Mouse (Mus musculus) hindbrain, embryonic 14.5 days (tissue): ENCODE results near the gene Mcts2. TPM values are rescaled to one million over a fixed set of nuclear protein-coding genes. Genes with fewer than 3 reads are reported as not detected.
"Not testable (repeated sequence)": the region's sequence is repeated elsewhere in the genome, so short reads cannot be mapped to it uniquely, and the experiment has no call there.

Source experiments
- ATAC-seq: fragments of 200-750 bp; cut with Nextera tagmentation; 2 replicates; pipeline ENCODE4 v1.8.0; 2017; ENCODE audit warnings: moderate number of reproducible peaks, mild to moderate bottlenecking, moderate TSS enrichment, moderate library complexity; ENCODE audit not compliant: low FRiP score
- DNase-seq: peaks from one replicate; pipeline ENCODE4 v3.0.0-alpha.2; 2015; ENCODE audit warnings: low spot score
- H3K27ac ChIP-seq: fragments of 300-500 bp; sonication (generic); 2 replicates; pipeline ENCODE4 v1.5.1; 2014; ENCODE audit warnings: mild to moderate bottlenecking, moderate library complexity
- H3K27me3 ChIP-seq: fragments of 300-500 bp; sonication (generic); 2 replicates; pipeline ENCODE4 v1.6.1; 2014; ENCODE audit warnings: mild to moderate bottlenecking, low read length, mixed read lengths; ENCODE audit not compliant: control insufficient read depth, insufficient read depth
- H3K36me3 ChIP-seq: fragments of 300-500 bp; sonication (generic); replicated peaks from 2 replicates; pipeline ENCODE4 v1.6.1; 2014; ENCODE audit not compliant: control insufficient read depth, insufficient read depth
- H3K4me1 ChIP-seq: fragments of 300-500 bp; sonication (generic); replicated peaks from 2 replicates; pipeline ENCODE4 v1.6.1; 2014; ENCODE audit warnings: antibody characterized with exemption, low read length, mixed read lengths; ENCODE audit not compliant: control insufficient read depth, insufficient read depth
- H3K4me2 ChIP-seq: fragments of 300-500 bp; sonication (generic); replicated peaks from 2 replicates; pipeline ENCODE4 v1.6.1; 2014; ENCODE audit warnings: mild to moderate bottlenecking, moderate library complexity
- H3K4me3 ChIP-seq: fragments of 300-500 bp; sonication (generic); replicated peaks from 2 replicates; pipeline ENCODE4 v1.5.1; 2014; ENCODE audit warnings: mild to moderate bottlenecking, low read length
- H3K9ac ChIP-seq: fragments of 300-500 bp; sonication (generic); 2 replicates; pipeline ENCODE4 v1.6.1; 2014
- H3K9me3 ChIP-seq: fragments of 300-500 bp; sonication (generic); 2 replicates; pipeline ENCODE4 v1.6.1; 2016; ENCODE audit warnings: low read length; ENCODE audit not compliant: control insufficient read depth
- WGBS: fragments of 180-500 bp; shearing (Covaris S2); extraction: QIAGEN DNeasy Blood & Tissue Kit; methylation state at CpG from one replicate; pipeline ENCODE4 v1.1.7; 2014; 5-methylcytosine and 5-hydroxymethylcytosine counted together
- polyA plus RNA-seq: library from polyadenylated mRNA; unstranded; fragments of >200 nt; fragmentation: Nextera tagmentation; extraction: Ambion mirVana; gene quantifications from 2 replicates; pipeline ENCODE4 v1.2.1, GENCODE M21; 2014

Mcts2 gene
- polyA plus RNA-seq, 1 experiment from 2014 or later = 41.9 TPM

DNA sequence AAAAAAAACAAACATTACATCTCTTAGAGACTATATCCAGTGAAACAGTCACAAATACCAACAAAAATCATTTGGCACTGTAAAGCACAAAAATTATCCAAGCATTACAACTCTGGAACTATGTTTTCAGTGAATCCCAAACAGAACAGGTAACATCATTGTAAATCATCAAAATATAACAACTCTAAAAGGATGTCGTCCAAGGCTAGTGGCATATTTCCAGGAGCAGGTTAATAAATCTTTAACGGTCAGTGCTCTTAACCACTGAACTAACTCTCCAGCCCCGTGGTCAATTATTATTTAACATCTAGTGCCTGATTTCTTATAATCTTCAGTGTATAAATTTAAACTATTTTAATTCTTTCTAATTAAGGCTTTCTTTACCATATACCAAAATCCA is 20.6 kb upstream of the Mcts2 start:
- H3K4me3 ChIP-seq, H3K27me3 ChIP-seq, DNase-seq, H3K36me3 ChIP-seq, H3K9me3 ChIP-seq, ATAC-seq, H3K4me1 ChIP-seq, H3K4me2 ChIP-seq, H3K27ac ChIP-seq, H3K9ac ChIP-seq: not testable (repeated sequence)
- 79% methylated on average over 3 of the region's 3 CpGs for WGBS

DNA sequence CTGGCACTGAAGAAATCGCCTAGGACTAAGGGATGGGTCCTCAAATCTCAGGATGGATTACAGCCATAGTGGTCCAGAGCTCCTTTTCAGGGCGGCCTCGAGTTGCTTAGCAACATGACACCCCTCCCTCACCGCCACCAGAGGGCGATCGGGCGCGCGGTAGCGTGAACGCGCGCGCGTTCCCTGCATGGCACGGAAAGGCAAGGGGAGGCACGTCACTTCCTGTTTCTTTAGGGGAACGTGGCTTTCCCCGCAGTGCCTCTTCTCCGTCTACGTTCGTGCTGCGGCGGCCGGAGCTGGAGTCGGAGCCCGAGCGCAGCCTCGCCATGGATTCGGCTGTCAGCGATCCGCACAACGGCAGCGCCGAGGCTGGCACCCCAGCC is 17.6 kb upstream of the Mcts2 start, which contains the start of gene H13:
Gene H13, plus strand, starts transcription at position 206 of the 383 bp plus-strand sequence.
- Histone ChIP-seq H3K27me3 (no peaks in the 10 kb centered on the region), H3K4me2 (peak within 1 kb of the TSS; percentile 78), H3K27ac (peak within 1 kb of the TSS; percentile 97), H3K4me1 (peaks cover 31% of the 10 kb centered on the region), H3K36me3 (peaks cover 21% of the 10 kb centered on the region), H3K4me3 (peak within 1 kb of the TSS; percentile 95), H3K9me3 (no peaks in the 10 kb centered on the region), H3K9ac (peak within 1 kb of the TSS; percentile 98)
- peak; percentile 82 for ATAC-seq
- DNase-seq = peak; percentile 98
- under 1% methylated on average over 35 of the region's 35 CpGs for WGBS

GRCm38 (mm10) chr2:152669639-152670484 is 17.0 kb upstream of the Mcts2 start:
- DNase-seq = peak; percentile 54
- Histone ChIP-seq H3K4me1 (peaks cover 31% of the 10 kb centered on the region), H3K9ac (peak overlapping the region; percentile 98), H3K4me3 (peak overlapping the region; percentile 95), H3K4me2 (peak overlapping the region; percentile 78), H3K27ac (peak overlapping the region; percentile 97), H3K36me3 (peaks cover 28% of the 10 kb centered on the region), H3K27me3 (no peaks in the 10 kb centered on the region), H3K9me3 (no peaks in the 10 kb centered on the region)
- ATAC-seq = peak; percentile 80
- WGBS = under 1% methylated on average over 45 of the region's 46 CpGs

DNA sequence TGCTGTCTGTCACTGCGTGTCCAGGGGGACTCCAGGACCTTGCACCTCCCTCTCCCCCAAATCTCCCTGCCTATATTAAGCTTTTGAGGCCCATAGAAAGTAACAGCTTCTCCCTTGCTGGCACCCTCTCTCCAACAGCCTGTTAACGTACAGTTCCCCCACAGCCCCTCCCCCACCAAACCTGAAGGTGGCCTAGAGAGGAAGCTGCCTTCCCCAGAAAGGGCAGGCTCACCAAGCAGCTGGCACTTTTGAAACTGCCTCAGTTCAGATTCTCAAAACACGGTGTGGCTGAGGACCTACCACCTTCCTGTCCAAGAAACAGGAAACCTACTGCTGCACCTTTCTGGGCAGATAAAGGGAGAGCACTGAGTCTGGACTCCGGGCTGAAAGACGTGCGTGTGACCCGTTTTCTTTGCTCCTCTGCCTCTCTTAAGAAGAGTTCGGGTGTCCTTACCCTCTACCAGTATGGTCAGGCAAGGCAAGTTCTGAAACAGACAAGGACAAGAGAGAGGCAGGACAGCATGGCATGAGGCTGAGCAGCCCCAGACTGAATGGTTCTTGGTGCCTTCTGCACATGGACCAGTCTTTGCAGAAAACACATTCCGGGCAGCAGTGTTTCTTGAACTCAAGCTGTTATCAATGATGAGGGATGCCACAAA is 15.7 kb upstream of the Mcts2 start:
- Histone ChIP-seq H3K27me3 (no peaks in the 10 kb centered on the region), H3K9me3 (no peaks in the 10 kb centered on the region), H3K4me3 (peak overlapping the region; percentile 95), H3K4me2 (peak overlapping the region; percentile 78), H3K4me1 (peaks cover 31% of the 10 kb centered on the region), H3K27ac (peak overlapping the region; percentile 97), H3K9ac (peak overlapping the region; percentile 98), H3K36me3 (peaks cover 40% of the 10 kb centered on the region)
- WGBS = 56% methylated on average over 9 of the region's 9 CpGs
- ATAC-seq (peak; percentile 13; the same call in 1 of the 2 replicates), DNase-seq (no peak)

GRCm38 (mm10) chr2:152671642-152671999 is 15.2 kb upstream of the Mcts2 start:
- Histone ChIP-seq H3K9ac (peak overlapping the region; percentile 98), H3K27ac (peak overlapping the region; percentile 97; the same call in 1 of the 2 replicates), H3K36me3 (peaks cover 45% of the 10 kb centered on the region), H3K27me3 (no peaks in the 10 kb centered on the region), H3K4me1 (peaks cover 31% of the 10 kb centered on the region), H3K4me3 (peak overlapping the region; percentile 95), H3K9me3 (no peaks in the 10 kb centered on the region), H3K4me2 (peak overlapping the region; percentile 78)
- DNase-seq (peak; percentile 62), ATAC-seq (peak; percentile 56; the same call in 1 of the 2 replicates)
- WGBS = 28% methylated on average over 5 of the region's 5 CpGs

- ATAC-seq (no peak), DNase-seq (no peak)
- Histone ChIP-seq H3K9ac (peak overlapping the region; percentile 98), H3K27ac (no peak overlapping the region), H3K4me3 (peak overlapping the region; percentile 95), H3K4me2 (peak overlapping the region; percentile 78), H3K9me3 (no peaks in the 10 kb centered on the region), H3K36me3 (peaks cover 51% of the 10 kb centered on the region), H3K27me3 (no peaks in the 10 kb centered on the region), H3K4me1 (peaks cover 31% of the 10 kb centered on the region)
- 82% methylated on average over 12 of the region's 12 CpGs for WGBS
These were observed 14.7 kb upstream of the Mcts2 start for GRCm38 (mm10) chr2:152672166-152672565.

- Histone ChIP-seq H3K9ac (no peak overlapping the region), H3K4me2 (no peak overlapping the region), H3K4me3 (no peak overlapping the region), H3K27ac (no peak overlapping the region), H3K36me3 (peaks cover 70% of the 10 kb centered on the region), H3K4me1 (peaks cover 36% of the 10 kb centered on the region), H3K27me3 (no peaks in the 10 kb centered on the region), H3K9me3 (no peaks in the 10 kb centered on the region)
- ATAC-seq (no peak), DNase-seq (no peak)
- 83% methylated on average over 11 of the region's 11 CpGs for WGBS
These were observed 12.7 kb upstream of the Mcts2 start for GRCm38 (mm10) chr2:152674148-152674547.

DNA sequence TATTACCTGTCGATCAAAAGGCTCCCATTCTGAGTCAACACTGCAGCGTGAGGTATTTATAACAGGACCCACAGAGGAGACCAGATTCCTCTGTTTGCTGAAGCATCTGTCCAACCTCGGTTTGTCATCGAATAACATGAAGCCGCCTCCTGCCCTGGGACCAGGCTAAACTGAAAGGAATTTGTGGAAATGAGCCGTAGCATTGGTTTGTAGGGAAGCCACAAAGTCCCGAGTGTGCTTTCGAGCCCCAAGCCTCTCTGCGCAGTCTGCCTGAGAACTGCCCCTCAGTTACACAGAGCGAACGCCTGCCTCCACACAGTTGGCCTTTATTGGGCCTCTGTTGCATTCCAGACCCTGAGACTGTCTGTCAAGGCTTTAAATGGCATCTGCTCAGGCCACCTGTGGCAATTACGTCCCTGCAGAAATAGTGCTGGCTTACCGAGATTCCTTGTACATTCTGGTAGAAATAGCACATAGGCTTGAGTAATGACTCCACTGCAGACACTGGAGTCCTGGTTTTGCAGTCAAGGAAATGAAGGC is 11.5 kb upstream of the Mcts2 start:
- Histone ChIP-seq H3K4me2 (no peak overlapping the region), H3K4me1 (peaks cover 36% of the 10 kb centered on the region), H3K27ac (no peak overlapping the region), H3K36me3 (peaks cover 82% of the 10 kb centered on the region), H3K4me3 (no peak overlapping the region), H3K9ac (no peak overlapping the region), H3K9me3 (no peaks in the 10 kb centered on the region), H3K27me3 (no peaks in the 10 kb centered on the region)
- no peak for DNase-seq
- 87% methylated on average over 13 of the region's 13 CpGs for WGBS
- ATAC-seq = no peak

DNA sequence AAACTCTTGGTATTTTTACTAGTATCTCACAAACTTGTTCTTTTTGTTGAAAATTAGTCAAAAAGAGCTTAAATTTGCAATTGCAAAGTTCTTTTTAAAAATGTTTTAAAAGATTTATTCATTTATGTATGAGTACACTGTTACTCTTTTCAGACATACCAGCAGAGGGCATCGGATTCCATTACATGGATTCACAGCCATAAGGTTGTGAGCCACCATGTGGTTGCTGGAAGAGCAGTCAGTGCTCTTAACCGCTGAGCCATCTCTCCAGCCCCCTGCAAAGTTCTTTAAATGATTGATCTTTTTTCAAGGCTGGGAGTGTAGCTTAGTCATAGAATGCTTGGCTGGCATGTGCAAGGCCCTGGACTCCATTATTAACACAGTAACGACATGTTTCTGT is 8.5 kb upstream of the Mcts2 start:
- WGBS = 49% methylated on average over 3 of the region's 3 CpGs
- Histone ChIP-seq H3K36me3 (peaks cover 96% of the 10 kb centered on the region), H3K9ac (no peak overlapping the region)

More for the DNA sequence above, 8.5 kb upstream of the Mcts2 start:
- H3K27me3 ChIP-seq = no peaks in the 10 kb centered on the region
- DNase-seq (peak; percentile 71), ATAC-seq (no peak)
- H3K4me1 ChIP-seq = peaks cover 11% of the 10 kb centered on the region; the same call in 1 of the 2 replicates
- no peak overlapping the region for H3K4me2 ChIP-seq
- no peak overlapping the region; the same call in 1 of the 2 replicates for H3K27ac ChIP-seq
- H3K4me3 ChIP-seq = no peak overlapping the region
- no peaks in the 10 kb centered on the region for H3K9me3 ChIP-seq
